Mouse (Mus musculus): ENCODE data around the gene Map2k2. TPM values are rescaled to one million over a fixed set of nuclear protein-coding genes. Genes with fewer than 3 reads are reported as not detected.

Map2k2 gene
- total and polyA plus RNA-seq, 3 experiments: 52.2 to 272 (median 63.5) TPM

- Histone ChIP-seq H3K36me3 (replicated peaks) (peaks cover 34% of the 10 kb centered on the region), H3K27me3 (ENCODE audit: insufficient read depth, low read length) (no peaks in the 10 kb centered on the region), H3K9me3 (replicated peaks) (no peaks in the 10 kb centered on the region), H3K4me1 (ENCODE audit: insufficient read depth, low read depth, low read length) (peaks cover 56% of the 10 kb centered on the region), H3K4me3 (ENCODE audit: low read depth, low read length) (peak overlapping the region; percentile 79)
- DNase-seq (ENCODE audit: low spot score) (peak; percentile 77), ATAC-seq (ENCODE audit: extremely low read depth, insufficient number of reproducible peaks, low FRiP score, poor library complexity, severe bottlenecking) (no peak)
- TF ChIP-seq GATA1 (IDR thresholded peaks at IDR 0.05; ENCODE audit: borderline replicate concordance, low read length) (no peak), TAL1 (conservative IDR thresholded peaks at IDR 0.05; ENCODE audit: low read depth, low read length) (no peak), CTCF (IDR thresholded peaks at IDR 0.05; ENCODE audit: low read depth, low read length) (no peak), GATA2 (IDR thresholded peaks at IDR 0.05; ENCODE audit: borderline replicate concordance, low read depth, low read length) (no peak), POLR2AphosphoS5 (IDR thresholded peaks at IDR 0.05; ENCODE audit: insufficient replicate concordance, low read depth, low read length) (no peak)
These were observed 31.1 kb downstream of the Map2k2 start for GRCm38 (mm10) chr10:81136706-81137231.

DNA sequence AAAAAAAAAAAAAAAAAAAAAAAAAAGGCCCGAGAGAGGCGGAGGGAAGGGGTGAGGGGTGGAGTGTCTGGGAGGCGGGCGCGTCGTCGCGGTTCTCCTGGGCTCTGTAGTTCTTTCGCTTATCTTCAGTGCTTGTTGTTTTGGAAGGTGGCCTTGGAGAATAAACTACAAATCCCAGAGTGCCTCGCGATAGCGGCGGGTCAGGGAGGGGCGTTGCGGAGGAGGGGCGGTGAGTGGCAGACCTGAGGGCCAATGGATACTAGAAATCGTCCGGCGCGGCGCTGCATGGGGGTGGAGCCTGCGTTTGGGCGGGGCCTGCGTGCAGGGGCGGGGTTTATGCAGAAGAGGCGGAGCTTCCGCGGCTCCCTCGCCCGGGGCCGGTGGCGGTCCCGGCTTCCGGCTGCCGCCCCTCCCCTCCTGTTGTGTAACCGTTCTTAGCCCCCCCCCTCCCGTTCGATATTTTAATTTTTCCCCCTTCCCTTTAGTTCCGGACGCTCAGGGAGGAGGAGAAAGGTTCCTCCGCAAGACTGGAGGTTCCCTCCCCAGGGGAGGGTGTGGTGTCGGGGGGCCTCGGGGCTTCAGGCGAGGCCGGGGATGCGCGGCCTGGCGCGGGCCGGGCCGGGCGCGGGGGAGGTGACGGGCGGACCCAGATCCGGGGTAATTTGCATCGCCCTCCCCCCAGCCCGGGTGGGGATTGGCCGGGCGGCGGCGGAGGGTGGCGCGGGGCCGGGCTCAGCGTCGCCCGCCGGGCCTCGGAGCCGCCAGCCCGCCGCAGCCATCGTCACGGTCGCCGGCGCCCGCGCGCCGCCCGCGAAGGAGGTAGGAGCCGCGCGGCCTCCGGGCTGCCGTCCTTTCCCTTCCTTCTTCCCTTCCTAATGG lies 31.8 kb downstream of the Map2k2 start:
- peak; percentile 93 for DNase-seq (ENCODE audit: low spot score)
- peaks cover 63% of the 10 kb centered on the region for H3K4me1 ChIP-seq (ENCODE audit: insufficient read depth, low read depth, low read length)
- TF ChIP-seq POLR2AphosphoS5 (IDR thresholded peaks at IDR 0.05; ENCODE audit: insufficient replicate concordance, low read depth, low read length): no peak
- no peak for TF ChIP-seq GATA1 (IDR thresholded peaks at IDR 0.05; ENCODE audit: borderline replicate concordance, low read length)
- TF ChIP-seq TAL1 (conservative IDR thresholded peaks at IDR 0.05; ENCODE audit: low read depth, low read length): no peak
- TF ChIP-seq CTCF (IDR thresholded peaks at IDR 0.05; ENCODE audit: low read depth, low read length): no peak
- TF ChIP-seq GATA2 (IDR thresholded peaks at IDR 0.05; ENCODE audit: borderline replicate concordance, low read depth, low read length): no peak
- no peaks in the 10 kb centered on the region for H3K9me3 ChIP-seq (replicated peaks)
- peak; percentile 81 for ATAC-seq (ENCODE audit: extremely low read depth, insufficient number of reproducible peaks, low FRiP score, poor library complexity, severe bottlenecking)
- H3K27me3 ChIP-seq (ENCODE audit: insufficient read depth, low read length): no peaks in the 10 kb centered on the region
- H3K4me3 ChIP-seq (ENCODE audit: low read depth, low read length): peak overlapping the region; percentile 79
- peaks cover 41% of the 10 kb centered on the region for H3K36me3 ChIP-seq (replicated peaks)

- Histone ChIP-seq H3K4me1 (ENCODE audit: insufficient read depth, low read depth, low read length) (peaks cover 70% of the 10 kb centered on the region), H3K27me3 (ENCODE audit: insufficient read depth, low read length) (no peaks in the 10 kb centered on the region), H3K4me3 (ENCODE audit: low read depth, low read length) (peak overlapping the region; percentile 79), H3K9me3 (replicated peaks) (peaks cover under 1% of the 10 kb centered on the region; the same call in 1 of the 2 replicates), H3K36me3 (replicated peaks) (peaks cover 49% of the 10 kb centered on the region)
- DNase-seq (ENCODE audit: low spot score) (peak; percentile 74), ATAC-seq (ENCODE audit: extremely low read depth, insufficient number of reproducible peaks, low FRiP score, poor library complexity, severe bottlenecking) (no peak)
- TF ChIP-seq POLR2AphosphoS5 (IDR thresholded peaks at IDR 0.05; ENCODE audit: insufficient replicate concordance, low read depth, low read length): no peak
- TF ChIP-seq CTCF (IDR thresholded peaks at IDR 0.05; ENCODE audit: low read depth, low read length): no peak
- no peak for TF ChIP-seq TAL1 (conservative IDR thresholded peaks at IDR 0.05; ENCODE audit: low read depth, low read length)
- TF ChIP-seq GATA2 (IDR thresholded peaks at IDR 0.05; ENCODE audit: borderline replicate concordance, low read depth, low read length): no peak
- no peak for TF ChIP-seq GATA1 (IDR thresholded peaks at IDR 0.05; ENCODE audit: borderline replicate concordance, low read length)
These were observed 32.5 kb downstream of the Map2k2 start for GRCm38 (mm10) chr10:81138131-81138782.

GRCm38 (mm10) chr10:81138821-81139528 lies 33.3 kb downstream of the Map2k2 start:
- Histone ChIP-seq H3K27me3 (ENCODE audit: insufficient read depth, low read length) (no peaks in the 10 kb centered on the region), H3K36me3 (replicated peaks) (peaks cover 56% of the 10 kb centered on the region), H3K4me1 (ENCODE audit: insufficient read depth, low read depth, low read length) (peaks cover 75% of the 10 kb centered on the region), H3K4me3 (ENCODE audit: low read depth, low read length) (peak overlapping the region; percentile 79), H3K9me3 (replicated peaks) (peaks cover 6% of the 10 kb centered on the region)
- ATAC-seq (ENCODE audit: extremely low read depth, insufficient number of reproducible peaks, low FRiP score, poor library complexity, severe bottlenecking): no peak
- DNase-seq (ENCODE audit: low spot score): no peak
- TF ChIP-seq TAL1 (conservative IDR thresholded peaks at IDR 0.05; ENCODE audit: low read depth, low read length): no peak
- no peak for TF ChIP-seq CTCF (IDR thresholded peaks at IDR 0.05; ENCODE audit: low read depth, low read length)
- TF ChIP-seq GATA2 (IDR thresholded peaks at IDR 0.05; ENCODE audit: borderline replicate concordance, low read depth, low read length): no peak
- TF ChIP-seq POLR2AphosphoS5 (IDR thresholded peaks at IDR 0.05; ENCODE audit: insufficient replicate concordance, low read depth, low read length): no peak
- no peak for TF ChIP-seq GATA1 (IDR thresholded peaks at IDR 0.05; ENCODE audit: borderline replicate concordance, low read length)

- DNase-seq (ENCODE audit: low spot score): no peak
- no peak for ATAC-seq (ENCODE audit: extremely low read depth, insufficient number of reproducible peaks, low FRiP score, poor library complexity, severe bottlenecking)
- H3K4me3 ChIP-seq (ENCODE audit: low read depth, low read length): peak overlapping the region; percentile 79
- H3K9me3 ChIP-seq (replicated peaks): peaks cover 11% of the 10 kb centered on the region
- peaks cover 61% of the 10 kb centered on the region for H3K36me3 ChIP-seq (replicated peaks)
- TF ChIP-seq POLR2AphosphoS5 (IDR thresholded peaks at IDR 0.05; ENCODE audit: insufficient replicate concordance, low read depth, low read length): no peak
- no peak for TF ChIP-seq GATA2 (IDR thresholded peaks at IDR 0.05; ENCODE audit: borderline replicate concordance, low read depth, low read length)
- TF ChIP-seq TAL1 (conservative IDR thresholded peaks at IDR 0.05; ENCODE audit: low read depth, low read length): no peak
- no peak for TF ChIP-seq GATA1 (IDR thresholded peaks at IDR 0.05; ENCODE audit: borderline replicate concordance, low read length)
- H3K4me1 ChIP-seq (ENCODE audit: insufficient read depth, low read depth, low read length): peaks cover 75% of the 10 kb centered on the region
- H3K27me3 ChIP-seq (ENCODE audit: insufficient read depth, low read length): no peaks in the 10 kb centered on the region
These were observed 33.8 kb downstream of the Map2k2 start for GRCm38 (mm10) chr10:81139529-81139846.
